Mouse (Mus musculus): ENCODE data around the gene Ybx2. TPM values are rescaled to one million over a fixed set of nuclear protein-coding genes. Genes with fewer than 3 reads are reported as not detected.
"Not testable (repeated sequence)": the region's sequence is repeated elsewhere in the genome, so short reads cannot be mapped to it uniquely, and the experiment has no call there.

Ybx2 gene
- polyA plus RNA-seq, 1 experiment from 2014 or later, result 3.1 TPM

- Histone ChIP-seq H3K4me3 (replicated peaks) (no peak overlapping the region), H3K27me3 (replicated peaks) (no peaks in the 10 kb centered on the region), H3K36me3 (no peaks in the 10 kb centered on the region), H3K9ac (no peak overlapping the region), H3K4me1 (replicated peaks) (peaks cover 5% of the 10 kb centered on the region; the same call in 1 of the 2 replicates), H3K9me3 (no peaks in the 10 kb centered on the region), H3K27ac (peak overlapping the region; percentile 40; the same call in 1 of the 2 replicates), H3K4me2 (replicated peaks) (peak overlapping the region; percentile 28; the same call in 1 of the 2 replicates)
- peak; percentile 58 for ATAC-seq
- WGBS, result 35% methylated on average over 11 of the region's 11 CpGs
Observed at GRCm38 (mm10) chr11:69953267-69953915, 17.8 kb downstream of the Ybx2 start.

- not testable (repeated sequence) for H3K9ac ChIP-seq; ATAC-seq; H3K4me3 ChIP-seq (replicated peaks); H3K27ac ChIP-seq; H3K4me2 ChIP-seq (replicated peaks); H3K27me3 ChIP-seq (replicated peaks); H3K9me3 ChIP-seq; H3K4me1 ChIP-seq (replicated peaks); H3K36me3 ChIP-seq
- WGBS, result 78% methylated on average over 4 of the region's 4 CpGs
Observed at GRCm38 (mm10) chr11:69955618-69956017, 20.0 kb downstream of the Ybx2 start.

GRCm38 (mm10) chr11:69956218-69956617, 20.6 kb downstream of the Ybx2 start:
- ATAC-seq, result no peak
- H3K36me3 ChIP-seq, result no peaks in the 10 kb centered on the region
- H3K4me1 ChIP-seq (replicated peaks), result no peaks in the 10 kb centered on the region
- H3K9me3 ChIP-seq, result no peaks in the 10 kb centered on the region
- no peak overlapping the region for H3K9ac ChIP-seq
- H3K4me3 ChIP-seq (replicated peaks), result no peak overlapping the region
- WGBS, result 67% methylated on average over 1 of the region's 1 CpGs
- no peak overlapping the region for H3K4me2 ChIP-seq (replicated peaks)
- no peaks in the 10 kb centered on the region for H3K27me3 ChIP-seq (replicated peaks)
- H3K27ac ChIP-seq, result no peak overlapping the region

DNA sequence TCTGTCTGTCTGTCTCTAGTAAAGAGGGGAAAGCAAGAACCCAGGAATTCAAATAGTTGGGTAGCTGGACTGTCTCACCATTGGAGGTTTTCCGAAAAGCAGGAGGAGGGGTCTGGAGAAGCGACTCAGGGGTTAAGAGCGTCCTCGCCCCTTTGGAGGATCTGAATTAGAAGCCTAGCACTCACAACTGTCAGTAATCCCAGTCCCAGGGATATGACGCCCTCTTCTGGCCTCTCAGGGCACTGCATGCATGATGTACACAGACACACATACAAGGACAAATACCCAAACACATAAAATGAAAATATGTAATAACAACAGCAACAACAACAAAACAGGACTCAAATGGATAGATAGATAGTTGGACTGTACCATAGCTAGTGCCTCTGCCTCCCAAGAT, 25.0 kb downstream of the Ybx2 start:
- H3K9ac ChIP-seq, result no peak overlapping the region
- H3K27ac ChIP-seq, result peak overlapping the region; percentile 89
- 0 out of 2 replicates have a peak, but pooled peaks cover 3% of the 10 kb centered on the region for H3K4me1 ChIP-seq (replicated peaks)
- no peaks in the 10 kb centered on the region for H3K36me3 ChIP-seq
- 40% methylated on average over 5 of the region's 5 CpGs for WGBS
- no peak for ATAC-seq
- H3K4me2 ChIP-seq (replicated peaks), result peak overlapping the region; percentile 38
- no peaks in the 10 kb centered on the region for H3K9me3 ChIP-seq
- H3K27me3 ChIP-seq (replicated peaks), result peaks cover 16% of the 10 kb centered on the region
- H3K4me3 ChIP-seq (replicated peaks), result no peak overlapping the region

- peak; percentile 19; the same call in 1 of the 2 replicates for ATAC-seq
- WGBS, result 20% methylated on average over 5 of the region's 5 CpGs
- Histone ChIP-seq H3K27me3 (replicated peaks) (peaks cover 27% of the 10 kb centered on the region), H3K36me3 (no peaks in the 10 kb centered on the region), H3K4me3 (replicated peaks) (no peak overlapping the region), H3K4me1 (replicated peaks) (peaks cover 3% of the 10 kb centered on the region; the same call in 1 of the 2 replicates), H3K9ac (peak overlapping the region; percentile 17; the same call in 1 of the 2 replicates), H3K27ac (peak overlapping the region; percentile 89), H3K9me3 (no peaks in the 10 kb centered on the region), H3K4me2 (replicated peaks) (peak overlapping the region; percentile 34; the same call in 1 of the 2 replicates)
Observed at GRCm38 (mm10) chr11:69961841-69962240, 26.2 kb downstream of the Ybx2 start.

DNA sequence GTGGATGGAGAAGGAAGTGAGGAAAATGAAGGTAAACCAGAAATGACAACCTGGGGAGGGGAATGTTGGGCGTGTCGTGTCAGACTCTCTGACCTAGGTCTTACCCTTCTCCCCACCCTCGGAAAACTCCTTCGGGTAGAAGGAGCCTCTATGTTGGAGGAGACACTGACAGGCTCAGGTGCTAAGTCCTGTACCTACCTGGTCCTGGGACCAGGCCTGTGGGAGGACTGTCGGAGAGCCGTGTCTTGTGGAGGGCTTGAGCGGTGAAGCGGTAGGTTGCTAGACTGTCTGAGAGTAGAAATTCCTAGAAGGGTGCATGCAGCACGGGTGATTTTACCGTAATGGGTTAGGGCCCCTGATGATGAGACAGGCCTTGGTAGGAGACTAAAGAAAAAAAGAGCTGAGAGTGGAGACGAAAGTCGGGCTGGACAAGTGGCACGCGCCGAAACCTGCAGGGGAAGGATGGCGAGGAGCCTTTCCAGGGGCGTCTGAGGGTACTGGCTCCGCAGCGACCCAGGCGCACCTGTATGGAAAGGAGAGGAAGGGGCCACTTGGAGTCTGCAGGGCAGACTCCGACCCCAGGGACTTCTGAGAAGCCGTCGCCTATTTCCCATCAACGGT, 29.2 kb downstream of the Ybx2 start, which contains the start of gene Cldn7:
Gene Cldn7 (plus strand): TSS at position 130 of the 621 bp plus-strand sequence.
- no peaks in the 10 kb centered on the region for H3K9me3 ChIP-seq
- no peaks in the 10 kb centered on the region for H3K36me3 ChIP-seq
- H3K9ac ChIP-seq, result peak within 1 kb of the TSS; percentile 52
- no peak for ATAC-seq
- peak within 1 kb of the TSS; percentile 47 for H3K4me3 ChIP-seq (replicated peaks)
- peak within 1 kb of the TSS; percentile 55 for H3K4me2 ChIP-seq (replicated peaks)
- peak within 1 kb of the TSS; percentile 89 for H3K27ac ChIP-seq
- H3K27me3 ChIP-seq (replicated peaks), result peaks cover 28% of the 10 kb centered on the region
- H3K4me1 ChIP-seq (replicated peaks), result peaks cover 3% of the 10 kb centered on the region; the same call in 1 of the 2 replicates
- 8% methylated on average over 24 of the region's 24 CpGs for WGBS

GRCm38 (mm10) chr11:69965271-69966005, 29.8 kb downstream of the Ybx2 start:
- Histone ChIP-seq H3K4me3 (replicated peaks) (peak overlapping the region; percentile 47), H3K27ac (peak overlapping the region; percentile 89), H3K4me2 (replicated peaks) (peak overlapping the region; percentile 62), H3K9me3 (no peaks in the 10 kb centered on the region), H3K4me1 (replicated peaks) (peaks cover 3% of the 10 kb centered on the region; the same call in 1 of the 2 replicates), H3K36me3 (0 out of 2 replicates have a peak, but pooled peaks cover 3% of the 10 kb centered on the region), H3K27me3 (replicated peaks) (peaks cover 28% of the 10 kb centered on the region), H3K9ac (peak overlapping the region; percentile 59)
- 3% methylated on average over 49 of the region's 49 CpGs for WGBS
- peak; percentile 71 for ATAC-seq

GRCm38 (mm10) chr11:69966006-69966859, 30.6 kb downstream of the Ybx2 start:
- H3K4me1 ChIP-seq (replicated peaks), result peaks cover 3% of the 10 kb centered on the region; the same call in 1 of the 2 replicates
- ATAC-seq, result peak; percentile 72
- peak overlapping the region; percentile 47 for H3K4me3 ChIP-seq (replicated peaks)
- no peaks in the 10 kb centered on the region for H3K9me3 ChIP-seq
- H3K4me2 ChIP-seq (replicated peaks), result peak overlapping the region; percentile 62
- H3K27me3 ChIP-seq (replicated peaks), result peaks cover 28% of the 10 kb centered on the region
- WGBS, result 1% methylated on average over 59 of the region's 59 CpGs
- H3K27ac ChIP-seq, result peak overlapping the region; percentile 89
- 0 out of 2 replicates have a peak, but pooled peaks cover 4% of the 10 kb centered on the region for H3K36me3 ChIP-seq
- peak overlapping the region; percentile 59 for H3K9ac ChIP-seq

DNA sequence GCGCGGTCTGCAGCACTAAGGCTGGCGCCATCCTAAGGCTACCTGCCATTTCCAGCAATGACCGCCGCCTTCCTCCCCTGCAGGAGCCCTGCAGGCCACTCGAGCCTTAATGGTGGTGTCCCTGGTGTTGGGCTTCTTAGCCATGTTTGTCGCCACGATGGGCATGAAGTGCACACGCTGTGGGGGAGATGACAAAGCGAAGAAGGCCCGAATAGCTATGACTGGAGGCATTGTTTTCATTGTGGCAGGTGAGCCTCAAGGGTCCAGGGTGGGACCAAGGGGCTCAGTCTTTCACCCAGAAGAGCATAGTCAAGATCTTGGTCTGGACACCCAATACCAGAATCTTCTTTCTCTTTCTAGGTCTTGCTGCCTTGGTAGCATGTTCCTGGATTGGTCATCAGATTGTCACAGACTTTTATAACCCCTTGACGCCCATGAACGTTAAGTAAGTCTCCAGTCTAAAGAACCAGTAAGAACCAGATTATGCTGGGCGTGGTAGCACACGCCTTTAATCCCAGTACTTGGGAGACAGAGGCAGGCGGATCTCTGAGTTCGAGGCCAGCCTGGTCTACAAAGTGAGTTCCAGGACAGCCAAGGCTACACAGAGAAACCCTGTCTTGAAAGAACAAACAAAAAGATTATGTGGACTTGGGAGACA, 31.4 kb downstream of the Ybx2 start:
- Histone ChIP-seq H3K9me3 (no peaks in the 10 kb centered on the region), H3K4me3 (replicated peaks) (peak overlapping the region; percentile 47), H3K27ac (peak overlapping the region; percentile 89), H3K9ac (peak overlapping the region; percentile 59), H3K27me3 (replicated peaks) (peaks cover 28% of the 10 kb centered on the region), H3K36me3 (0 out of 2 replicates have a peak, but pooled peaks cover 7% of the 10 kb centered on the region), H3K4me2 (replicated peaks) (peak overlapping the region; percentile 62), H3K4me1 (replicated peaks) (peaks cover 3% of the 10 kb centered on the region; the same call in 1 of the 2 replicates)
- 30% methylated on average over 17 of the region's 17 CpGs for WGBS
- no peak for ATAC-seq

GRCm38 (mm10) chr11:69968793-69969192, 33.2 kb downstream of the Ybx2 start:
- Histone ChIP-seq H3K27me3 (replicated peaks) (peaks cover 26% of the 10 kb centered on the region), H3K4me1 (replicated peaks) (no peaks in the 10 kb centered on the region; the same call in 1 of the 2 replicates), H3K9ac (no peak overlapping the region; the same call in 1 of the 2 replicates), H3K9me3 (no peaks in the 10 kb centered on the region), H3K4me2 (replicated peaks) (peak overlapping the region; percentile 62), H3K4me3 (replicated peaks) (no peak overlapping the region), H3K36me3 (peaks cover 16% of the 10 kb centered on the region), H3K27ac (peak overlapping the region; percentile 81)
- 55% methylated on average over 4 of the region's 4 CpGs for WGBS
- peak; percentile 52 for ATAC-seq

DNA sequence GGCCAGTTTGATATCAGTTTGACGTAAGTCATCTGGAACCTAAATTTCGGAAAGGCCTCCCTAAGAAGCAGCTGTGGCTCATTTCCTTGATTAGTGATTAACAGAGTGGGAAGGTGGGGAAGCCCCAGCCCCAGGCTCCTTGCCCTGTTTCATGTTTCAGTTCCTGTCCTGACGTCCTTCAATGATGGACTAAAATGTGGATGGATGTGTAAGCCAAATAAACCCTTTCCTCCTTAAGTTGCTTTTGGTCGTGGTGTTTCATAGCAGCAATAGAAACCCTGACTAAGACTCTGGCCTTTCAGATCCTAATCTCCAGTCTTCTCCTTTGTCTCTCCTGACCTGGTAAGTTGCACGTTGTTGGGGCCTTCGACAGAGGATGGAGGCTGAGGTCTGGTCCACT, 34.6 kb downstream of the Ybx2 start:
- no peak for ATAC-seq
- no peaks in the 10 kb centered on the region; the same call in 1 of the 2 replicates for H3K4me1 ChIP-seq (replicated peaks)
- H3K27me3 ChIP-seq (replicated peaks), result peaks cover 14% of the 10 kb centered on the region
- no peaks in the 10 kb centered on the region for H3K9me3 ChIP-seq
- 64% methylated on average over 6 of the region's 6 CpGs for WGBS
- H3K36me3 ChIP-seq, result peaks cover 26% of the 10 kb centered on the region
- H3K4me3 ChIP-seq (replicated peaks), result no peak overlapping the region
- H3K4me2 ChIP-seq (replicated peaks), result no peak overlapping the region
- H3K27ac ChIP-seq, result peak overlapping the region; percentile 81
- no peak overlapping the region for H3K9ac ChIP-seq
